Mouse (Mus musculus): Measurements from ENCODE around the gene Nbeal1.
"Not testable (repeated sequence)": the region's sequence is repeated elsewhere in the genome, so short reads cannot be mapped to it uniquely, and the experiment has no call there.

The Nbeal1 gene

GRCm38 (mm10) chr1:60179932-60180783, at the start of gene Nbeal1:
TSS of gene Nbeal1 (plus strand) at chr1:60180599.
- ATAC-seq (ENCODE audit: insufficient number of reproducible peaks, low FRiP score, low TSS enrichment) = peak; percentile 99

- ATAC-seq (ENCODE audit: insufficient number of reproducible peaks, low FRiP score, low TSS enrichment) = no peak
Observed at GRCm38 (mm10) chr1:60137346-60137745, 43.1 kb upstream of the Nbeal1 start.

GRCm38 (mm10) chr1:60152700-60153099, 27.7 kb upstream of the Nbeal1 start:
- no peak for ATAC-seq (ENCODE audit: insufficient number of reproducible peaks, low FRiP score, low TSS enrichment)

- ATAC-seq (ENCODE audit: insufficient number of reproducible peaks, low FRiP score, low TSS enrichment) = no peak
Observed at GRCm38 (mm10) chr1:60156651-60157050, 23.7 kb upstream of the Nbeal1 start.

- no peak for ATAC-seq (ENCODE audit: insufficient number of reproducible peaks, low FRiP score, low TSS enrichment)
Observed at GRCm38 (mm10) chr1:60158411-60158810, 22.0 kb upstream of the Nbeal1 start.

GRCm38 (mm10) chr1:60163676-60164075, 16.7 kb upstream of the Nbeal1 start:
- no peak for ATAC-seq (ENCODE audit: insufficient number of reproducible peaks, low FRiP score, low TSS enrichment)

DNA sequence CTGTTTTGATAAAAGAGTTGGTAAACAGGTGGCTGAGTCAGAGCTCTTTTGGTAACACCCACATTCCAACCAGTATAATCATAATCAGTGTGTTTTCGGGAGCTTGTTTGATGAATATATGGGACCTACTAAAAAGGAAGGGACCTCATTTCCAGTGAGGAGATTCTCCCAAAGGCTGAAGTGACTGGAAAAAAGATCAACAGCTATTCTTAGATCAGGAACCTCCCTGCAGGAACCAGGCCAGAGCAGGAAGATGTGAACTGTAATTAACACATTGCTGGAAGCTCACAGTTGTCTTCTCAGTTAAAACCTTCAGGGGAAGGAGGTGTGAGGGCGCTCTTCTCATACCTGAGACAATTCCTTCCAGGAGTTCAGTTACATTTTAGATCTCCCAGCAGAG, 10.8 kb upstream of the Nbeal1 start:
- ATAC-seq (ENCODE audit: insufficient number of reproducible peaks, low FRiP score, low TSS enrichment) = no peak

DNA sequence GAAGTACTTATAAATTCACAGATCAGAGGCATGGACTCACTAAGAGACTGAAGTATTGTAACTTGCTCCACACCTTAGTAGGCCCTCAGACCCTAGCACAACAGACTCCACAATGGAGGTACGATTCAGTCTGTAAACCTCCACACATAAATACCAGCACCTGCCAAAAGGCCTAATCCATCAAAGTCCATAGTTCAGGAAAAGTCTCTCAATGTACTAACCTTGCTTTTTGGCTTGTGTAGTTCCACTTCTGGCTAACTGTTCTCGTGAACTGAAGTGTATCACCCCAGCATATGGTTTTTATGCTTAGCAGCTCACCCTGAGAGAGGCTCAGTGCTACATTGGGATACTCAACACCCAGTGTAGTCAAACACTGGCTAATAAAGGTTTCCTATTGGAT, 10.1 kb upstream of the Nbeal1 start:
- ATAC-seq (ENCODE audit: insufficient number of reproducible peaks, low FRiP score, low TSS enrichment) = no peak

DNA sequence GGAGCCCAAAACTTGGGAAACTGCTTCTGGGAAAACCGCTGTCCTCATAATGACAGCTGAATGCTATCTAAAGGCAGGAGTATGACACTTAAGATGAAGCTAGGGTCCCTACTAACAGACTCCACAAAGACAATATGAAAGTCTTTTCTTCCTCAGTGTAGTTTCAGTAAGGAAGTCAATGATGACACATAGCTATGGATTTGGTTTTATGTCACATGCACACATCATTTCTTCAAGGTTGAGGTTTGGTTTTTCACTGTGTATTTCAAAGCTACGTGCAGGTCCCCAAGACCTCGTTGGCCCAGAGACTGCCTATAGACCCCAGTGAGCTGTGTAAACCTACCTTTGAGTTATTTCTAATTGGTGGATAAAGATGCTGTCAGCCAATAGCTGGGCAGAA, 7.3 kb upstream of the Nbeal1 start:
- no peak for ATAC-seq (ENCODE audit: insufficient number of reproducible peaks, low FRiP score, low TSS enrichment)

- not testable (repeated sequence) for ATAC-seq (ENCODE audit: insufficient number of reproducible peaks, low FRiP score, low TSS enrichment)
Observed at GRCm38 (mm10) chr1:60177814-60178213, 2.6 kb upstream of the Nbeal1 start.

DNA sequence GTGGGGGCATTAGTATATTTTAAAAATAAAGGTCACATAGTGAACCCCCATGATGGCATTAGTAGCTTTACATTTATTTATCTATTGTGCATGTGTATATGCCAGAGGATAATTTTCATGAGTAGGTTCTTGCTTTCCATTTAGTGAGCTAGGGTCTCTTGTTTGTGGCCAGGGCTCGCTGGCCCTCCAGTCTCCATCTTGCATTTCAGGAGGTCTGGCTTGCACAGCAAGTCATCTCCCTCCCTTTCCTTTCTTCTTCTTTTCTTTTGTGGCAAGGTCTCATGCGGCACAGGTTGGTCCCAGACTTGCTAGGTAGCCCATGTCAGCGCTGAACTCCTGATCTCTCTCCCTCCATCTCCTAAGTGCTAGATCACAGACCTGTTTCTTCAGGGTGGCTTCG, 1.0 kb upstream of the Nbeal1 start:
- no peak for ATAC-seq (ENCODE audit: insufficient number of reproducible peaks, low FRiP score, low TSS enrichment)

GRCm38 (mm10) chr1:60180784-60181221, 404 bp downstream of the Nbeal1 start:
- peak; percentile 8; the same call in 1 of the 2 replicates for ATAC-seq (ENCODE audit: insufficient number of reproducible peaks, low FRiP score, low TSS enrichment)

GRCm38 (mm10) chr1:60188454-60188853, 8.1 kb downstream of the Nbeal1 start:
- no peak for ATAC-seq (ENCODE audit: insufficient number of reproducible peaks, low FRiP score, low TSS enrichment)

DNA sequence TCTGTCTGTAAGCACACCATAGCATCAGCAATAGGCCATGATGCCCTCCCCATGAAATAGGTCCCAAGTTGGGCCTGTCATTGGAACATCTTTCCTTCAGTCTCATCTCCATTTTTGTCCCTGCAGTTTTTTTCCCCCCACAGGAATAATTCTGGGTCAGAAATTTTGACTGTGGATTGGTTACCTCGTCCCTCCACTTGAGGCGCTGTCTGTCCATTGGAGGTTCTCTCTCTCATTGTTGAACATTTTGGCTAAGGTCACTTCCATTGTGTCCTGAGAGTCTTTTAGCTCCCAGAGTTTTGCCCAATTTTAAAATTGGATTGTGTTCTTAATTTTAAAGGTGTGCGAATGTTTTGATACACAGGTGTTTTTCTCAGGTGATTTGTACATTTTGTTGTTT, 16.4 kb downstream of the Nbeal1 start:
- ATAC-seq (ENCODE audit: insufficient number of reproducible peaks, low FRiP score, low TSS enrichment) = no peak

DNA sequence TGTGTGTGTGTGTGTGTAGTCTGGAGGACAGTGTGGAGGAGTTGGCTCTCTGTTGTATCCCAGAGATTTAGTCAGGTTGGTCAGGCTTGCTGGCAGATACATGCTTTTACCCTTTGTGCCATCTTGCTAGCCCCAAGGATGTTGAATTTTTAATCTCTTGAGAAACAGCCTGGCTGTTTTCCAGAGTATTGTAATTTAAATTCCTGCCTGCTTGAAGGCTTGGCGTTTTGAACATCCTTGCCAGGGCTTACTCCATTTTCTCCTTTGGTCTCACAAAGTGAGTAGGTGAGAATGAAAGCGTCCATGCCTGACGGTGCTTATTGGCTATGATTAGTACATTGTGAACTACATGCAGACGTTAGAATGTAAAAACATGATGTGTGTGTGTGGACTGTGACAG, 18.6 kb downstream of the Nbeal1 start:
- no peak for ATAC-seq (ENCODE audit: insufficient number of reproducible peaks, low FRiP score, low TSS enrichment)

- ATAC-seq (ENCODE audit: insufficient number of reproducible peaks, low FRiP score, low TSS enrichment) = no peak
Observed at GRCm38 (mm10) chr1:60236261-60236660, 55.9 kb downstream of the Nbeal1 start.

DNA sequence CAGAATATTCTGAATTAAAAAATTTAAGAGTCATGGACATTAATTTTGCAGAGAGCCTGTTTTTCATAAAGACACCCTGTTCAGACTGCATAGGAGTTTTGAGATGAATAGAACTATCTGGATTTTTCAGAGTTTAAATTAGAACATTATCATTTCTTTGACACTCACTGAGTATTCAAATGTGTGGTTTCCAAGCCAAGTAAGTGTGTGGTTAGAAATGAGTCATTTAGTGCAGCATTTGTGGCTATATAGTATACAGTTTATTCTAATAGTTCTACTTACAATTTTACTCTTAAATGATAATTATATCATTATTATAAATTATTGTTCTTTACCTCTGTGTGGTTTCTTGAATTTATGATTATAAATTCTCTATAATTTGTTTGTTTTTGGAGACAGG, 60.0 kb downstream of the Nbeal1 start:
- ATAC-seq (ENCODE audit: insufficient number of reproducible peaks, low FRiP score, low TSS enrichment) = no peak

GRCm38 (mm10) chr1:60268113-60268512, 87.7 kb downstream of the Nbeal1 start:
- ATAC-seq (ENCODE audit: insufficient number of reproducible peaks, low FRiP score, low TSS enrichment) = no peak

DNA sequence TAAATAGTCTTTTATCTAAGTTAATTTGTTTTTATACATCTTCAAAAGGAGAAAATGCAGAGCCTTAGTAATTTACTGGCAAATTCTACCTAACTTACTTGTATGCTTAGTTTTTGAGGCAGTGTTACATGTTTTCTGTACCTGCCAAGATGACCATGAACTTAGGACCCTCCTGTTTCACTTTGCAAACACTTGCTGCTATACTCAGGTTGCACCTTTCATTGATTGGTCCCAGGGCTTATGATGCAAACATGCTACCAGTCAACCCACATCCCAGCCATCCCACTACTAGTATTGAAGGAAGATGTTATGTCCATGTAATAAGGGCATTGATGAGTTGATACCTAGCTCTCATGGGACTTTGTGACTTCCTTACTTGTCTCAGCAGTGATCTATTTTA, 88.9 kb downstream of the Nbeal1 start:
- no peak for ATAC-seq (ENCODE audit: insufficient number of reproducible peaks, low FRiP score, low TSS enrichment)

- no peak for ATAC-seq (ENCODE audit: insufficient number of reproducible peaks, low FRiP score, low TSS enrichment)
Observed at GRCm38 (mm10) chr1:60272471-60272870, 92.1 kb downstream of the Nbeal1 start.

GRCm38 (mm10) chr1:60293921-60294320, 113.5 kb downstream of the Nbeal1 start:
- ATAC-seq (ENCODE audit: insufficient number of reproducible peaks, low FRiP score, low TSS enrichment) = no peak
